Mouse (Mus musculus): Measurements from ENCODE around the gene Xpo4. TPM values are rescaled to one million over a fixed set of nuclear protein-coding genes. Genes with fewer than 3 reads are reported as not detected.

Gene Xpo4
- total and polyA plus RNA-seq, 2 experiments from 2014 or later, result 6.5 to 26.0 TPM

GRCm38 (mm10) chr14:57543420-57544039, 121.7 kb downstream of the Xpo4 start:
- no peaks in the 10 kb centered on the region for H3K27me3 ChIP-seq (ENCODE audit: control insufficient read depth, insufficient read depth, low read length)
- DNase-seq (ENCODE audit: low spot score) (no peak), ATAC-seq (ENCODE audit: insufficient read depth, low read depth) (no peak)
- no peak overlapping the region for H3K9ac ChIP-seq (replicated peaks; ENCODE audit: low read depth, low read length)
- H3K4me2 ChIP-seq (ENCODE audit: low read depth, low read length), result no peak overlapping the region
- no peak overlapping the region for H3K4me3 ChIP-seq (ENCODE audit: low read depth, low read length)
- no peaks in the 10 kb centered on the region for H3K36me3 ChIP-seq (replicated peaks; ENCODE audit: control insufficient read depth, insufficient read depth, low read length)
- H3K4me1 ChIP-seq (ENCODE audit: control insufficient read depth, insufficient read depth), result peaks cover 5% of the 10 kb centered on the region; the same call in 1 of the 2 replicates
- no peaks in the 10 kb centered on the region for H3K9me3 ChIP-seq (replicated peaks; ENCODE audit: control insufficient read depth, low read length)
- TF ChIP-seq CTCF (IDR thresholded peaks at IDR 0.05; ENCODE audit: low read depth), result no peak
- TF ChIP-seq EP300 (IDR thresholded peaks at IDR 0.05; ENCODE audit: low read depth), result no peak
- WGBS, result 86% methylated on average over 13 of the region's 13 CpGs
- no peak overlapping the region for H3K27ac ChIP-seq (ENCODE audit: low read depth)

GRCm38 (mm10) chr14:57542231-57542630, 123.0 kb downstream of the Xpo4 start:
- ATAC-seq (ENCODE audit: insufficient read depth, low read depth), result no peak
- Histone ChIP-seq H3K27me3 (ENCODE audit: control insufficient read depth, insufficient read depth, low read length) (no peaks in the 10 kb centered on the region), H3K4me1 (ENCODE audit: control insufficient read depth, insufficient read depth) (peaks cover 15% of the 10 kb centered on the region), H3K36me3 (replicated peaks; ENCODE audit: control insufficient read depth, insufficient read depth, low read length) (no peaks in the 10 kb centered on the region), H3K4me2 (ENCODE audit: low read depth, low read length) (peak overlapping the region; percentile 32; the same call in 1 of the 2 replicates), H3K9ac (replicated peaks; ENCODE audit: low read depth, low read length) (no peak overlapping the region), H3K27ac (ENCODE audit: low read depth) (no peak overlapping the region), H3K9me3 (replicated peaks; ENCODE audit: control insufficient read depth, low read length) (no peaks in the 10 kb centered on the region), H3K4me3 (ENCODE audit: low read depth, low read length) (no peak overlapping the region)
- no peak for TF ChIP-seq EP300 (IDR thresholded peaks at IDR 0.05; ENCODE audit: low read depth)
- no peak for TF ChIP-seq CTCF (IDR thresholded peaks at IDR 0.05; ENCODE audit: low read depth)
- 56% methylated on average over 30 of the region's 34 CpGs for WGBS
- DNase-seq (ENCODE audit: low spot score), result no peak

GRCm38 (mm10) chr14:57540683-57541082, 124.5 kb downstream of the Xpo4 start:
- DNase-seq (ENCODE audit: low spot score), result no peak
- Histone ChIP-seq H3K4me3 (ENCODE audit: low read depth, low read length) (no peak overlapping the region), H3K9me3 (replicated peaks; ENCODE audit: control insufficient read depth, low read length) (no peaks in the 10 kb centered on the region), H3K36me3 (replicated peaks; ENCODE audit: control insufficient read depth, insufficient read depth, low read length) (no peaks in the 10 kb centered on the region), H3K4me1 (ENCODE audit: control insufficient read depth, insufficient read depth) (peaks cover 23% of the 10 kb centered on the region), H3K9ac (replicated peaks; ENCODE audit: low read depth, low read length) (no peak overlapping the region), H3K27me3 (ENCODE audit: control insufficient read depth, insufficient read depth, low read length) (no peaks in the 10 kb centered on the region), H3K27ac (ENCODE audit: low read depth) (no peak overlapping the region), H3K4me2 (ENCODE audit: low read depth, low read length) (no peak overlapping the region)
- 78% methylated on average over 11 of the region's 11 CpGs for WGBS
- TF ChIP-seq EP300 (IDR thresholded peaks at IDR 0.05; ENCODE audit: low read depth) (no peak), CTCF (IDR thresholded peaks at IDR 0.05; ENCODE audit: low read depth) (no peak)
- ATAC-seq (ENCODE audit: insufficient read depth, low read depth), result no peak

GRCm38 (mm10) chr14:57537261-57538015, 127.8 kb downstream of the Xpo4 start:
- Histone ChIP-seq H3K4me1 (ENCODE audit: control insufficient read depth, insufficient read depth) (peaks cover 42% of the 10 kb centered on the region), H3K27me3 (ENCODE audit: control insufficient read depth, insufficient read depth, low read length) (no peaks in the 10 kb centered on the region), H3K27ac (ENCODE audit: low read depth) (peak overlapping the region; percentile 77), H3K36me3 (replicated peaks; ENCODE audit: control insufficient read depth, insufficient read depth, low read length) (no peaks in the 10 kb centered on the region), H3K9me3 (replicated peaks; ENCODE audit: control insufficient read depth, low read length) (no peaks in the 10 kb centered on the region), H3K4me3 (ENCODE audit: low read depth, low read length) (no peak overlapping the region), H3K4me2 (ENCODE audit: low read depth, low read length) (peak overlapping the region; percentile 26; the same call in 1 of the 2 replicates), H3K9ac (replicated peaks; ENCODE audit: low read depth, low read length) (0 out of 2 replicates have a peak overlapping the region, but pooled peaks have one; percentile 24)
- DNase-seq (ENCODE audit: low spot score) (peak; percentile 65), ATAC-seq (ENCODE audit: insufficient read depth, low read depth) (peak; percentile 58)
- 9% methylated on average over 16 of the region's 16 CpGs for WGBS
- TF ChIP-seq CTCF (IDR thresholded peaks at IDR 0.05; ENCODE audit: low read depth), result no peak
- no peak for TF ChIP-seq EP300 (IDR thresholded peaks at IDR 0.05; ENCODE audit: low read depth)

- TF ChIP-seq EP300 (IDR thresholded peaks at IDR 0.05; ENCODE audit: low read depth) (no peak), CTCF (IDR thresholded peaks at IDR 0.05; ENCODE audit: low read depth) (no peak)
- H3K9ac ChIP-seq (replicated peaks; ENCODE audit: low read depth, low read length), result no peak overlapping the region
- H3K4me2 ChIP-seq (ENCODE audit: low read depth, low read length), result no peak overlapping the region
- H3K27me3 ChIP-seq (ENCODE audit: control insufficient read depth, insufficient read depth, low read length), result no peaks in the 10 kb centered on the region
- ATAC-seq (ENCODE audit: insufficient read depth, low read depth) (no peak), DNase-seq (ENCODE audit: low spot score) (no peak)
- H3K4me1 ChIP-seq (ENCODE audit: control insufficient read depth, insufficient read depth), result peaks cover 42% of the 10 kb centered on the region
- WGBS, result 61% methylated on average over 9 of the region's 9 CpGs
- H3K4me3 ChIP-seq (ENCODE audit: low read depth, low read length), result no peak overlapping the region
- H3K27ac ChIP-seq (ENCODE audit: low read depth), result peak overlapping the region; percentile 77
- H3K36me3 ChIP-seq (replicated peaks; ENCODE audit: control insufficient read depth, insufficient read depth, low read length), result no peaks in the 10 kb centered on the region
- no peaks in the 10 kb centered on the region for H3K9me3 ChIP-seq (replicated peaks; ENCODE audit: control insufficient read depth, low read length)
Observed at GRCm38 (mm10) chr14:57536820-57537219, 128.4 kb downstream of the Xpo4 start.

All from heart, postnatal 0 days (tissue).